Mouse (Mus musculus) hindbrain, embryonic 12.5 days (tissue): ENCODE data around the gene Chid1. TPM values are rescaled to one million over a fixed set of nuclear protein-coding genes. Genes with fewer than 3 reads are reported as not detected.

Experiments used
- ATAC-seq: fragments of 200-750 bp; cut with Nextera tagmentation; 2 replicates; pipeline ENCODE4 v1.8.0; 2017; ENCODE audit warnings: moderate TSS enrichment; ENCODE audit not compliant: low FRiP score
- H3K27ac ChIP-seq: fragments of 300-500 bp; sonication (generic); 2 replicates; pipeline ENCODE4 v1.5.1; 2016; ENCODE audit warnings: mild to moderate bottlenecking
- H3K27me3 ChIP-seq: fragments of 300-500 bp; sonication (generic); 2 replicates; pipeline ENCODE4 v1.6.1; 2016; ENCODE audit warnings: mild to moderate bottlenecking
- H3K36me3 ChIP-seq: fragments of 300-500 bp; sonication (generic); 2 replicates; pipeline ENCODE4 v1.6.1; 2016; ENCODE audit warnings: mild to moderate bottlenecking
- H3K4me1 ChIP-seq: fragments of 300-500 bp; sonication (generic); 2 replicates; pipeline ENCODE4 v1.6.1; 2016
- H3K4me2 ChIP-seq: fragments of 300-500 bp; sonication (generic); replicated peaks from 2 replicates; pipeline ENCODE4 v1.6.1; 2016; ENCODE audit warnings: mild to moderate bottlenecking
- H3K4me3 ChIP-seq: fragments of 300-500 bp; sonication (generic); 2 replicates; pipeline ENCODE4 v1.5.1; 2016; ENCODE audit warnings: mild to moderate bottlenecking
- H3K9ac ChIP-seq: fragments of 300-500 bp; sonication (generic); 2 replicates; pipeline ENCODE4 v1.6.1; 2016; ENCODE audit warnings: mild to moderate bottlenecking, moderate library complexity
- H3K9me3 ChIP-seq: fragments of 300-500 bp; sonication (generic); replicated peaks from 2 replicates; pipeline ENCODE4 v1.6.1; 2016; ENCODE audit warnings: mild to moderate bottlenecking
- WGBS: fragments of 180-500 bp; shearing (Covaris S2); methylation state at CpG from one replicate; pipeline ENCODE4 v1.1.7; 2016; 5-methylcytosine and 5-hydroxymethylcytosine counted together
- polyA plus RNA-seq: library from polyadenylated mRNA; unstranded; fragments of >200 nt; fragmentation: Nextera tagmentation; extraction: Ambion mirVana; gene quantifications from 2 replicates; pipeline ENCODE4 v1.2.1, GENCODE M21; 2016

Gene Chid1
- polyA plus RNA-seq = 31.8 and 32.1 TPM in 2 replicates

GRCm38 (mm10) chr7:141539556-141540311 is at the start of gene Chid1:
Chid1 (minus strand) TSS chr7:141539857.
- peak; percentile 96 for ATAC-seq
- WGBS = 1% methylated on average over 46 of the region's 46 CpGs

DNA sequence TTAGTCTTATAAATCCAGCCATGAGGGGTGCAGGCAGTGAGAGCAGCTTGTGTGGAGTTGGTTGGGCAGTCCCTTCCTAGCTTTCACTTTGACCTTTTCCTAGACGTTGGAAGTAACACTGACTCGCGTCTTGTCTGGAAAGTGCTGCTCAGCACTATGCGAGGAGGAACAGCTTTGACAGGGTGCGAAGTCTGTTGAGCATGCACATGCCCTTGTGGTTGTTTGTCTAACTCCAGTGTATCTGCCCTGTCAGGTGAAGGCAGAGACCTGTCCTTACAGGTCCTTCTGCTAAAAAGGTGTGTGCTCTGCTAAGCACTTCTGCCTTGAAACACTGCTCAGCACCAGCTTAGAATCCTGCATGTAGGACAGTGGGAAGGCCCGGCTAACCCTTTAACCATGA is 49.2 kb upstream of the Chid1 start:
- H3K9ac ChIP-seq = no peak overlapping the region
- no peaks in the 10 kb centered on the region for H3K9me3 ChIP-seq
- no peak overlapping the region for H3K27ac ChIP-seq
- no peak overlapping the region for H3K4me2 ChIP-seq
- no peak overlapping the region for H3K4me3 ChIP-seq
- ATAC-seq = no peak
- H3K36me3 ChIP-seq = peaks cover 35% of the 10 kb centered on the region
- WGBS = 94% methylated on average over 6 of the region's 6 CpGs
- H3K4me1 ChIP-seq = no peaks in the 10 kb centered on the region
- no peaks in the 10 kb centered on the region for H3K27me3 ChIP-seq

More at GRCm38 (mm10) chr7:141539556-141540311, at the start of gene Chid1:
- H3K27me3 ChIP-seq = 0 out of 2 replicates have a peak, but pooled peaks cover 3% of the 10 kb centered on the region
- H3K4me3 ChIP-seq = peak within 1 kb of the TSS; percentile 74
- no peaks in the 10 kb centered on the region for H3K36me3 ChIP-seq
- H3K9me3 ChIP-seq = no peaks in the 10 kb centered on the region
- H3K4me2 ChIP-seq = peak within 1 kb of the TSS; percentile 87
- peak within 1 kb of the TSS; percentile 86 for H3K27ac ChIP-seq
- H3K4me1 ChIP-seq = peaks cover 15% of the 10 kb centered on the region
- H3K9ac ChIP-seq = peak within 1 kb of the TSS; percentile 91

DNA sequence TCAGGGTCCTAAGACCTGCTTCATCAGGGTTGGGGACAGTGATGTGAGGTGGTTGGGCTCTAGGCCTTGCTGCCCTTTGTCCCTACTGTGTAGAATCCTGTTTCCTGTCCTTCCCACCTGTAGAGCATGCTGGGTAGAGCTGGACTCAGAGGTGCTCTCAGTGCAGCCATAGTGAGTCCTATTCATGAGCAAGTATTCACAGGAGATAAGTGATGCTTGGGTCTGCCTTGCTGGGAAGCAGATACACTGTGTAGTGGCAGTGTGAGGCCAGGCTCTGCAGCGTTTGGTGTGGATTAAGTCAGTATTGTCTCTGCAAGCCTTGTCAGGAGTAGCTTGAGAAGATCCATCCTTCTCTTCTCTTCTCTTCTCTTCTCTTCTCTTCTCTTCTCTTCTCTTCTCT is 46.2 kb upstream of the Chid1 start:
- H3K9me3 ChIP-seq = no peaks in the 10 kb centered on the region
- no peak overlapping the region for H3K27ac ChIP-seq
- no peak overlapping the region for H3K9ac ChIP-seq
- no peaks in the 10 kb centered on the region for H3K27me3 ChIP-seq
- H3K36me3 ChIP-seq = peaks cover 23% of the 10 kb centered on the region
- no peaks in the 10 kb centered on the region for H3K4me1 ChIP-seq
- no peak overlapping the region for H3K4me3 ChIP-seq
- 94% methylated on average over 1 of the region's 1 CpGs for WGBS
- H3K4me2 ChIP-seq = no peak overlapping the region
- ATAC-seq = no peak

GRCm38 (mm10) chr7:141585288-141585687 is 45.6 kb upstream of the Chid1 start:
- Histone ChIP-seq H3K9ac (no peak overlapping the region), H3K36me3 (peaks cover 20% of the 10 kb centered on the region), H3K4me1 (no peaks in the 10 kb centered on the region), H3K4me2 (no peak overlapping the region), H3K27me3 (no peaks in the 10 kb centered on the region), H3K9me3 (no peaks in the 10 kb centered on the region), H3K4me3 (no peak overlapping the region), H3K27ac (no peak overlapping the region)
- 90% methylated on average over 4 of the region's 4 CpGs for WGBS
- ATAC-seq = no peak

GRCm38 (mm10) chr7:141584048-141584841 is 44.6 kb upstream of the Chid1 start:
- H3K9ac ChIP-seq = no peak overlapping the region
- no peak overlapping the region for H3K4me2 ChIP-seq
- 92% methylated on average over 4 of the region's 5 CpGs for WGBS
- H3K4me1 ChIP-seq = no peaks in the 10 kb centered on the region
- H3K27ac ChIP-seq = no peak overlapping the region
- ATAC-seq = no peak
- H3K9me3 ChIP-seq = no peaks in the 10 kb centered on the region
- H3K27me3 ChIP-seq = no peaks in the 10 kb centered on the region
- H3K36me3 ChIP-seq = peaks cover 11% of the 10 kb centered on the region
- no peak overlapping the region for H3K4me3 ChIP-seq

DNA sequence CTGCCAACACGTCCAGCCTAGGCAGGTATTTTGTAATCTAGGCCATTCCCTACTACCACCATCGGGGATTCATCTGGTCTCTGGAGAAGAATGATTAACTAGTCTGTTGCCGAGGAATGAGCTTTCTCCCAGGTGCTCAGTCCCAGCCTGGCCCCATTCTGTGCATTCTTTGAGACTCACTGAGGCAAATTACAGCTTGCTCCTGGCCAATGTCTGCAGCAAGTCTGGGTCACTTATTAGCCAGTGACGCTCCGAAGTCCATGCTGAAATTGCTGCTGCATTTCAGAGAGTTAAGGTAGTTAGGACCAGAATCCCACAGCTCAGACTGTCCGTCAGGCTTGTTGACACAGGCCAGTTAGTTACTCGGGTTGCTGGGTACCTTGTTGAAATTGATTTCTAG is 41.7 kb upstream of the Chid1 start:
- H3K9me3 ChIP-seq = no peaks in the 10 kb centered on the region
- no peak overlapping the region for H3K4me3 ChIP-seq
- H3K4me1 ChIP-seq = no peaks in the 10 kb centered on the region
- no peaks in the 10 kb centered on the region for H3K27me3 ChIP-seq
- H3K36me3 ChIP-seq = 0 out of 2 replicates have a peak, but pooled peaks cover 3% of the 10 kb centered on the region
- no peak for ATAC-seq
- no peak overlapping the region for H3K4me2 ChIP-seq
- no peak overlapping the region for H3K27ac ChIP-seq
- 76% methylated on average over 7 of the region's 7 CpGs for WGBS
- no peak overlapping the region for H3K9ac ChIP-seq

DNA sequence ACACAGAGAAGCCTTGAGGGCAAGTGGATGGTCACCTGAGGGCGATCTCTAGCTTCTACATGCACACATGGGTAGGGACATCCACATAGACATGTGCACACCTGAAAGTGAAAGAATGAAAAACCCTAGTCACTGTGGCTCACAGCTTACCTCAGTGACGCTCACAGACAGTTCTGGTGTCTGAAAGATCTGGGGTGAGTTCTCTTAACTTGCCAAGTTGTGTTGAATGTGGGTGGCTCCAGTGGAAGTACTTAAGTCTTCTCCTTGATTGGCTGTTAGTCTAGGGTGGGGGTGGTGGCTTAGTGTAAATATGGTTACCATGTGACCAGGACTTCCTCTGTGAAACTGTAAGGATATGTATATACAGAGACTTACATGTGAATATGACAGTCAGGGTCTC is 39.3 kb upstream of the Chid1 start:
- no peak overlapping the region for H3K27ac ChIP-seq
- H3K9me3 ChIP-seq = no peaks in the 10 kb centered on the region
- H3K27me3 ChIP-seq = no peaks in the 10 kb centered on the region
- ATAC-seq = no peak
- H3K9ac ChIP-seq = no peak overlapping the region
- WGBS = 89% methylated on average over 2 of the region's 2 CpGs
- H3K4me2 ChIP-seq = no peak overlapping the region
- no peak overlapping the region for H3K4me3 ChIP-seq
- 0 out of 2 replicates have a peak, but pooled peaks cover 3% of the 10 kb centered on the region for H3K36me3 ChIP-seq
- no peaks in the 10 kb centered on the region for H3K4me1 ChIP-seq

DNA sequence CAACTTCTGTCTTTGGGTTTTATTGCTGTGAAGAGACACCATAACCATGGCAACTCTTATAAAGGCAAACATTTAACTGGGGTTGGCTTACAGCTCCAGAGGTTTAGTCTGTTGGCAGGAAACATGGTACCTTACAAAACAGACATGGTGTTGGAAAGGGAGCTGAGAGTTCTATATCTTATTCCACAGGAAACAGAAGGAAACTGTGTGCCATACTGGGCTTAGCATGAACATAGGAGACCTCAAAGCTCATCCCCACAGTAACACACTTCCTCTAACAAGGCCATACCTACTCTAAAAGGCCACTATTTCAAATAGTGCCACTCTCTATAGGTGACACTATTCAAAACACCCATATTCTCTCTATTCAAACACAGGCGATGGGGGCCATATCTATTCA is 38.9 kb upstream of the Chid1 start:
- ATAC-seq = no peak
- Histone ChIP-seq H3K4me1 (no peaks in the 10 kb centered on the region), H3K9ac (no peak overlapping the region), H3K4me2 (no peak overlapping the region), H3K4me3 (no peak overlapping the region), H3K9me3 (no peaks in the 10 kb centered on the region), H3K36me3 (0 out of 2 replicates have a peak, but pooled peaks cover 3% of the 10 kb centered on the region), H3K27me3 (no peaks in the 10 kb centered on the region), H3K27ac (no peak overlapping the region)
- WGBS = 100% methylated on average over 1 of the region's 1 CpGs

- no peak for ATAC-seq
- Histone ChIP-seq H3K27ac (no peak overlapping the region), H3K27me3 (no peaks in the 10 kb centered on the region), H3K9me3 (no peaks in the 10 kb centered on the region), H3K4me2 (no peak overlapping the region), H3K36me3 (0 out of 2 replicates have a peak, but pooled peaks cover 3% of the 10 kb centered on the region), H3K4me3 (no peak overlapping the region), H3K4me1 (no peaks in the 10 kb centered on the region), H3K9ac (no peak overlapping the region)
- 91% methylated on average over 3 of the region's 3 CpGs for WGBS
These were observed 38.1 kb upstream of the Chid1 start for GRCm38 (mm10) chr7:141577801-141578200.

GRCm38 (mm10) chr7:141575481-141575880 is 35.8 kb upstream of the Chid1 start:
- H3K9ac ChIP-seq = no peak overlapping the region
- no peaks in the 10 kb centered on the region for H3K9me3 ChIP-seq
- no peaks in the 10 kb centered on the region for H3K4me1 ChIP-seq
- no peak overlapping the region for H3K27ac ChIP-seq
- ATAC-seq = no peak
- no peak overlapping the region for H3K4me3 ChIP-seq
- H3K36me3 ChIP-seq = no peaks in the 10 kb centered on the region
- no peak overlapping the region for H3K4me2 ChIP-seq
- H3K27me3 ChIP-seq = no peaks in the 10 kb centered on the region
- WGBS = 94% methylated on average over 2 of the region's 3 CpGs

DNA sequence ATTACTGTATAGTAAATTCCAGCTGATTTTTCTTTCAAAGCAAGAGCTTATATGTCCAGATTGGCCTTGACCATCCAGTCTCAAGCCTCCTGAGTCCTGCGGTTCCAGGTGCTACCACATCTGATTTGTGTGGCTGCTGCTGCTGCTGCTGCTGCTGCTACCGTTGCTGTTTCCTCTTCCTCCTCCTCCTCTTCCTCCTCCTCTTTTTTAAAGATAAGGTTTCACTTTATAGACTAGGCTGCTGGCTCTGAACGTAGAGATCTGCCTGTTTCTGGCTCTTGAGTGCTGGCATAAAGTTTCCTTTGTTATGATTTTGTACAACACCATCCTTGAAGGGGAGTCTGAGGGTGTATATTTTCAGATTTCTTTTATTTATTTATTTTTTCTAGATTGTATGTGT is 34.4 kb upstream of the Chid1 start:
- Histone ChIP-seq H3K4me2 (no peak overlapping the region), H3K9ac (no peak overlapping the region), H3K27me3 (no peaks in the 10 kb centered on the region), H3K4me1 (no peaks in the 10 kb centered on the region), H3K27ac (no peak overlapping the region), H3K36me3 (no peaks in the 10 kb centered on the region), H3K9me3 (no peaks in the 10 kb centered on the region), H3K4me3 (no peak overlapping the region)
- no peak for ATAC-seq
- 87% methylated on average over 3 of the region's 3 CpGs for WGBS

DNA sequence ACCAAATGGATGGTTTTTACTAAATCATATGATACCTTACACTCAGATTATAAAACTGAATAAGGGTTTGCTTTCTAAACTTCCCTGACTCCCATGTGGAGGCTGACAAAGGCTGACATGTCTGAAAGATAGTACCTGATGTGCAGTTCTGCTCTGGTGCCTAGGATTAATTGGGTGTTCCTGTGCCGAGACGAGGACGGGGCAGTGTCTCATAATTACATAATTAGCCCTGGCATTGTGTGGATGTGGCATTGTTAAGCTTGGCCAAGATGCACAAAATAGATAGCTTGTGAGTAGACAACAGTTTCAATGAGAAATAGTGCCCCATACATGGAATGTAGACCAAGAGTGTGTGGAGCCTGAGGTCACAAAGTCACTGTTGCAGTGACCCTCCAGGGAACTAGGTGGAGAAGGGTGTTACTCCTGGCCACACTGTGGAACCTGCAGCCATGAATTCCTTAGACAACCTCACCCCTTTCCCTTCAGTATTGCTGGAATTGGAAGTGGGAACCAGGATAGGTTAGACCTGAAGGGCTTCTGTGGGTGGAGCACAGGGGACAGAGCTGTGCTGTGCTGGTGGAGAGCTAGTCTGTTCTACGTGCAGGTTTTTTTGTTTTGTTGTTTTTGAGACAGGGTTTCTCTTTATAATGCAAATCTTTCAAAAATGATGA is 31.1 kb upstream of the Chid1 start:
- Histone ChIP-seq H3K4me3 (no peak overlapping the region), H3K4me2 (no peak overlapping the region), H3K4me1 (0 out of 2 replicates have a peak, but pooled peaks cover 6% of the 10 kb centered on the region), H3K9ac (no peak overlapping the region), H3K9me3 (no peaks in the 10 kb centered on the region), H3K36me3 (no peaks in the 10 kb centered on the region), H3K27me3 (no peaks in the 10 kb centered on the region), H3K27ac (no peak overlapping the region)
- 74% methylated on average over 4 of the region's 4 CpGs for WGBS
- ATAC-seq = no peak
